Mouse (Mus musculus): ENCODE results near the gene Xpo5.

DNA sequence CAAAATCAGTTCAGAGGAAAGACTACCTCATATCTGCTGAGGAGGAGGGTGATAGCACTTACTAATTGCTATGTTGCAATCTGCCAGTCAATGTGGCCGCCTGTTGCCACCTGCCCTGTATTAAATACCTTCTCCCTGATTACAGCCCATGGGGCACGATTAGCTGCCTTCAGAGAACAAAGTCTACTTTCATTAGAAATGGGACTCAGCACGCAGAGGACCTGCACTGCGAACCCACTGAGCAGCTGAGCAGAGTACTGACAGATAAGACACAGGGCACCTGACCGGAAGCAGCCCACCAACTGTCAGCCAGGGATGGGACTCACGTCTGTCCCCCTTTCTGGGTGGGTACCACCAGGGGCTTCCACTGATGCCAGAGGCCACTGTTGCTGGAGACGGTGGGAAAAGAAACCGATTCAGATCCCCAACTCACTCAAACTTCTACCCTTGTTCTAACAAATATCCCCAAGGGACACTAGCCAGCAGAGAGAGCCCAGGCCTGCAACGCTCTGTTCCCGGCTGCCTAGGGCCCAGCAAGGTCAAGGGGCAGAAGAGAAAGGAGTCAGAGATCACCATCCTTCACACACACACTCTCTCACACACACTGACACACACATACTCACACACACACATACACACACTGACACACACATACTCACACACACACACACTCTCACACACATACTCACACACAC is 65.6 kb downstream of the Xpo5 start:
- TF ChIP-seq CTCF (IDR thresholded peaks at IDR 0.05; ENCODE audit: low read depth) (no peak), EP300 (IDR thresholded peaks at IDR 0.05; ENCODE audit: low read depth) (no peak)

All from heart, postnatal 0 days (tissue).